Mouse (Mus musculus) right cerebral cortex, postnatal 25 days (tissue): ENCODE results near the gene Arhgef12.

ENCODE experiments used
- DNase-seq: peaks from one replicate; pipeline ENCODE4 v3.0.0; 2022

The Arhgef12 gene

DNA sequence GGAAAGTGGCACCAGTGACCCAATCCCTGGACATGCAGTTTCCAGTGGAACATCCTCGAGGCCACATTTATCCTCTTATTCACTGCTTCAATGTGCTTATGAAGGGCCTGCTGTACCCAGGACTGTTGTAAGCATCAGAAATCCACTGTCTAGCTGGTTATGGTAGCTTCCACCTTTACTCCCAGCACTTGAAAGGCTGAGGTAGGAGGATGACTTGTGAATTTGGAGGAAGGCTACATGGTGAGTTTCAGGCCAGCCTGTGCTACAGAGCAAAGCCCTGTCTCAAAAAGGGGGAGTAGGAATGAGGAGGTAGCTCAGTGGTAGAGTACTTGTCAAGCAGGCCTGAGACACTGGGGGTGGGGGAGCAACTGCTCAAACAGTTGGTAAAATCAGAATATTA, 1.0 kb upstream of the Arhgef12 start:
- no peak for DNase-seq

DNA sequence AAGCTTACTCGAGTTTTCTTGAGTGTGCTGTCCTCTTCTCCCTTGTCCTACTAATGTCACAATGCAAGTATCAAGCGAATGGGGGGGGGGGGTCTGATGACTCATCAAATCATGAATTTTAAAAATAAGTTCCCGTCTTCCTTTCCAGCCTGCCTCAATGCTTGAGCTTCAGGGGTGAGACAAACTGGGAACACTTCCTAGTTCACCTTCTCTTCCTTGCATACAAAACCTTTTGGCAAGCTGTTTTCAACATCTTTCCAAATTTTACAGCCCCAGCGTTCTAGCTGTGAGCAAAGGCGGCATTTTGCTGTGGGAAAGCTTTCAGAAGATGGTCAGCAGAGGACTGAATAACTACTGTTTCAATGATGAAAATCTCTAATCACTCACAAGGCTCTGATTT, 516 bp upstream of the Arhgef12 start:
- no peak for DNase-seq

DNA sequence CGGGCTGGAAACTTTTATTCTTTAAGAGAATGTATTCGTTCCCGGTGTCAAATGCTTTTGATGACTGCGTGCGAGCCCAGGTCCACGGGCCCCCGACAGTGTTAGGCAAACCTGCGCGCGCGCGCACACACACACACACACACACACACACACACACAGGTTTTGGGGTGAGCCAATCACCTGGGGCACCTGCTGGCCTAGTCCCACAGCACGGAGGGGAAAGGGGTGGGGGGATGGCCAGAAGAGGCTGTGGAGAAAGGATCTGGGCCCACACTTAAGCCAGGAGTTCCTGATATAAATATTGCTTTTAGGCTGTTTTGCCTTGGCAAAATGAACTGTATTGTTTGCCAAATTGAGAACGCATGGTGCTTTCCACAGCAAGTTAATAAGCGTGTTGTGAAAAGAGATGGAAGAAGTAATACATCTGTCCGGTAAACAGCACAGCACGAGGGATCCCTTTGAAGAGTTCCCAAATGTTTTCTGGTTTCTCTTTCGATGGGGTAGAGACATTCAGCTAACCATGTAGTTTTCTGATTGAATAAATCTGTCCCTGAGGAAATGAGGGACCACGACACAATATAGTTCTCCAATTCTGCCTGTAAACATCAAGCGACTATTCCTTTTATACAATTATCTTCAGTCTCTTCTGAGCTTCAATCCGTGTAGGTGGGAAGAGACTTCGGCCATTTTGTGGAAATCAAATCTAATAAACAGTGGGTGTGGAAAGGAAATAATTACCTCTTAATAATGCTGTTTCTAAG, 433 bp downstream of the Arhgef12 start:
- no peak for DNase-seq

DNA sequence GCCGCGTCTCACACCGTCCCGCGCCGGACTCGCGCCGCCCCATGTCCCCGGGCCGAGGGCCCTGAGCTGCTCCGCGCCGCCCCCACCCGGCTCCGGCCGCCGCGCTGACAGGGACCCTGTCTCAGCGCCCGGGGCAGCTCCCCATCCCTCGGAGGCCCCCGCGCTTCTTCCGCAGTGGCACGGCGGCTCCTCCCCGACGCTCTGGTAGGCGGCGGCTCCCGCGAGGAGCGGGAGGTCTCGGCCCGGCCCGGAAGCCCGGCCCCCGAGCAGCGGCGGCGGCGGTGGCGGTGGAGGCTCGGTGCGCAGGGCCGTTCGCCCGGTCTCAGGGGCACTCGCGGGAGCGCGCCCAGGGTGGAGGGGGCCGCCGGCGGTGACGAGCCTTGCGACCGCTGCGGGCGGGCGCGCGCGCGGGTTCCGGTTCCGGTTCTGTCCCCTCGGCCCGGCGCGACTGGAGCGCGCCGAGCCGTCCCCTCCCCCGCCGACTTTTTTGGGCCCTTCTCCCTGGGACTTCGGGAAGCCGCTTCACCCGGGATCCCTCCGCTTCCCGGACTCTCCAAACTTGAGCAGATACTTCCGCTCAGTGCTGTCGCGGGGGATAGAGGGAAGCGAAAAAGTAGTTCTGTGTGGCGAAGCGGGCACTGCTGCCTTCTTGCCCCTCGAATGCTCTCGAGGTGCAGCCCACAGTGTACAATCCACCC, 1.2 kb downstream of the Arhgef12 start:
- peak; percentile 89 for DNase-seq

DNA sequence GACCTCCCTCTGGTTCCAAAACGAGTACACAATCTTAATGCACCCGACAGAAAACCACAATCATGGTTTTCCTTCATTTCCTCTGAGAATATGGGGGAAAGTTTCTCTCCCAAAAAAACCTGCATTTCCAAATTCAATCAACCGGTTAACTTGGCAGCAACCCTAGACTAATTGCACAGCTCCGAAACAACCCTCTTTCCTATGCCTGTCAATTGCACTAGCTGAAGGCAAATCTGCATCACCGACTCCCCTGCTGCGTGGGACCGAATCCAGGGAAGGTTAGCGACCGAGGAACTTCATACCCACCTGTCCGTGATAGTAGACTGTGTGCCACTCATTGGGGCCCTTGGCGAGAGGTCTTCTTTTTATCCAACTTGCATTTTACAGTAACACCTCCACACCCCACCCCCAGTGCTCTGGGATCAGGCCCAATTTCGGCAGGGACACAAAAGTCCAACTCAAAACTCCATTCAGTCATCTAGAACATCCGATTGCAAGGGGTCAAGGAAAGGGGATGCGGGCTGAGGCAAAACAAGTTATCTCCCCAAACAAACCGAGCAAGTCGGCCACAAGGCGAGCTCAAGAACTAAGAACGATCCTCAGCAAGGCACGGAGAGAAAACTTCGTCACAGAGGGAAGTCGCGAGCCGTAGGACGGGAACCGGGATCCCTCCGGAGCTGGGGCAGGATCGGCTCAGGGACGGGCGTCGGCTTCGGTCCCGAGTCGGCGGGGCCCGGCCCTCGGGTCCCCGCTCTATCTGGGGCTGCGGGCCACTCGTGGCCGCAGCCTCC, 2.0 kb downstream of the Arhgef12 start:
- DNase-seq, result peak; percentile 23

DNA sequence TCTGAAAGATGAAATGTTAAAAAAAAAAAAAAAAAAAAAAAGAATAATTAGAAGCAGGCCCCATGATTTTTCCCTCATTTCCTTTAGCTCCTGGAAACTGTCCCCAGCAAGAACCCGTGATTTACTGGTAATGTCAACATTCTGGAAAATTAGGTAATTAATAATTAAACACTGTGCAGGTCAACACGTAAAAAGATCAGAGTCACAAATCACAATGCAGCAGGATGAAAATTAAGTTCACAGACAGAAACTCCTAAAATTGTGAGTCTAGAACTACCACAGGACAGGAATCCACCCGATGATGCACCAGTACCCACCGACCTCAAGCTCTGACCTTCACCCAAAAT, 2.5 kb downstream of the Arhgef12 start:
- DNase-seq, result no peak

DNA sequence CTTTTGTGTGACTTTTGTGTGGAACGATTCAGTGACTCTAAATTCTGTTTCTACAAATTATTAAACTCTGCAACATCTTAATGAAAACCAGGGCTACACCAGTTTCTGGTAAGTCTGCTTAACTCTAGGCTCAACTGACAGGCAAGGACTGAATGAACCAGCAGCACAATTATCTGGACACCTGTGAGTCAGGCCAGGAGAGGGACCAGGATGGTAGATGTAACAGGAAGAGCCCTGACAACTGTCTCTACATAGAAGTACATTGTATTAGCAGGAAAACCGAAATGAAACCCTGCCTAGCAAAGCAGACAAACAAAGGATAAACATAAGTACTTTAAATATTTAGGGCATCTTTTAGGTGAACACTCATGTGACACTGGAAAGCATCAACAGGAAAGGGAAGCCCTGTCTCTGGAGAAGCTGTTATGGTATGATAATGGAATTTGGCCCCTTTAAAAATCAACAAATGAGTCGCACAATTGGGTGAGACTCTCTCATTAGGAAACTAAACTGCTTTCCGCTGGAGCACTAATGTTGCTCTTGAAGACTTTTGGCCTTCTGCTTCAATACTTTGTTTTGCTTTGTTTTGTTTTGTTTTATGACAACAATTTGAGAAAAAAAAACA, 3.3 kb downstream of the Arhgef12 start:
- no peak for DNase-seq

DNA sequence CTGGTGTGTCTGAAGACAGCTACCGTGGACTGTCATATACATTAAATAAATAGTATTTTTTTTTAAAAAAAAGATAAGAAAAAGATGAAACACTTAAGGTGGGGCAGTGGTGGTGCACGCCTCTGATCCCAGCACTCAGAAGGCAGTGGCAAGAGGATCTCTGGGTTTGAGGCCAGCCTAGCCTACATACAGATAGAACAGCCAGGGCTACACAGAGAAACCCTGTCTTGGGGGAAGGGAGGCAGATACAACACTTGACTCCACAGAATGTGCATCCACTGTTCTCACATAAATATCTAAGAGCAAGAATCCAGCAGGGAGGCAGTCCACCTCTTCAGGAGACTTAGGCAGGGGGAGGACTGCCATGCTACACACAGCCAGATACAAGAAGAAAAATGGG, 4.1 kb downstream of the Arhgef12 start:
- DNase-seq, result no peak

DNA sequence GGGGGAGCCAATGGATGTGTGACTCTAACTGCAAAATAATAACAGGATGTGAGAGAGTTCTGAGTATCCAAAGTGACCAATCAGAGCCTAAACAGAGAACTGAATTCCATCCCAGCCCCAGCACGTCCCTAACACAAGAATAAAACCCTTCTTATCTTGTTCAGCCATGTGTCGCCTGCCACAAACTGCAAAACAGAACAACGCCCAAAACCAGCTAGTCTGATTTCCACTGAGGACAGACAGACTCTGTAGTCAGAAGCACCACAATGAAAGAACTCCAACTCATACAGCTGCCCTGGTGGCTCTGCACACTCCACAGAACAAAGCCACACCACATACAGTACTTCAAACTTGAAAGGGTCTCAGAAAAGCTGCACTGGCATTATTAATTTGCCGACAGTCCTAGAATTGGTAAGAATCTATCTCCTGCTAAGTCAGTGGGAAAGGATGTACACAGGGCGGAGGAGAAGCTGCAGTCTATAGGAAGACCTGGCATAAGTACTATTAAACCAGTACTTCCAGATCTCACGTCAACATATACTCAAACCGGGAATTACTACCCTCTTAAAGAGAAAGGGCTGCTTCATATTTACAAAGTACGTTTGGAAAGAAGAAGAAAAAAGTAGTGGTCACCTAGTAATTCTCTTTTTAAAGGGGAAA, 5.0 kb downstream of the Arhgef12 start:
- no peak for DNase-seq

DNA sequence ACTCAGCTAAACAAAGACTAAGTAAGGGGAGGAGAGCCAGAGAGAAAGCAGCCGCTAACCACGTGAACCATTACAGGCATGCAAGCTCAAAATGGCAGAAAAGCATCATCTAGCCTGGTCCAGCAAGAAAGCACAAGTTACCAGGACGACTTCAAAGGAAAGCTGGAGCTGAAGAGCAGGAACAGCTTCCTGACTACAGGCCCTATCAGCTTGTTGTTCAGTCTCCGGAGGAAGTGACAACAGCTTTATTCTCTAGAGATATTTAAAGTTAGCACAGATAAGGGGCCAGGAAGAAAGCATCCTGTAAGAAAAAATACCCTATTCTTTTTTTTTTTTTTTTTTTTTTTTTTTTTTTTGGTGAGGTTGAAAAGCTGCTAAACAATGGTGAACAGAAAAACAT, 8.1 kb downstream of the Arhgef12 start:
- no peak for DNase-seq

DNA sequence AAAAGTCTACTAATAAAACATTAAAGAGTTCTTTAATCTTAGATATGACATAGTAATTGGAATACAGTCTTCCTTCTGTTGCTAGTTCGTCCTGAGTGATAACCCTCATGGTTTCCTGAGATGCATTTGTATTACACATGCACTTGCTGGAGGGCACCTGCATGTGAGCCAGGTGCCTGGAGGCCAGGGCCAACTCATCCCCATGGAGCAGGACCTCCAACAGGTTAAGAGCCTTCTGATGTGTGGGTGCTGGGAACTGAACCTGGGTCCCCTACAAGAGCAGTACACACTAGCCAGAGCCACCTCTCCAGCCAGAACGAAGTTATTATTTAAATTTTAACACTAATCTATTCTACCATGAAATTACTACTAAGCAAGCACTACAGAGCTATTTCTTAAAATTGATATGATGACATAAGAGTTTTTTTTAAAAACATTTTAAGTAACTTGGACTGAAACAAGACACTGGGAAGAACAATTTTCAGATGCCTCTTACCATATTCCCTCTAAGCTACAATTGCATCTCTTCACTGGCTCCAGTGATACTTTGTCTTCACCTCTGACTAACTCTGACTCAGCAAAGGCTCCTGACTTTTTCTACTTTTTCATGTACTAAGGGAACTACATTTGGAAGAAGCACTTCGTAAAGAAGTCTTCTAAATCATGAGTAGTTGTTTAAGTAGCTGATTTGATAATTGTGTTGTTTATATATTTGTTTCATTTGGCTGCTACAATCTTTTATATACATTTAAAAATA, 9.1 kb downstream of the Arhgef12 start:
- DNase-seq, result no peak

DNA sequence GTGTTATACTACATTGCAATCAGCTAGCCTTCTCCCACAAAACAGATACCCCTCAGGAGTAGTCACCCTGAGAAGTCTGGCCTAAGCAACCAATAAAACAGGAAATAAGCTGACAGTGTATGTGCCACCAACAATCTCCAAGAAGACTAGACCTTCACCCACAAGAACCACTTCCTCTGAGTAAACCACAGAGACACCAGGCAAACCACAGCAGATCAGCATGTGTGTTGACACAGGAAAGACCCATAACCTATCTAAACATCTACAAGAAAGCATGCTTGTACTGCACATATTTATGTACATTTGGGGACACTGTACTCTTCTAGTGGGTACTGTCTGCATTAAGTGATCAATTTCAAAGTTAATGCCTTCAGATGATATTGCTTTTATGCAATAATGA, 10.7 kb downstream of the Arhgef12 start:
- no peak for DNase-seq

DNA sequence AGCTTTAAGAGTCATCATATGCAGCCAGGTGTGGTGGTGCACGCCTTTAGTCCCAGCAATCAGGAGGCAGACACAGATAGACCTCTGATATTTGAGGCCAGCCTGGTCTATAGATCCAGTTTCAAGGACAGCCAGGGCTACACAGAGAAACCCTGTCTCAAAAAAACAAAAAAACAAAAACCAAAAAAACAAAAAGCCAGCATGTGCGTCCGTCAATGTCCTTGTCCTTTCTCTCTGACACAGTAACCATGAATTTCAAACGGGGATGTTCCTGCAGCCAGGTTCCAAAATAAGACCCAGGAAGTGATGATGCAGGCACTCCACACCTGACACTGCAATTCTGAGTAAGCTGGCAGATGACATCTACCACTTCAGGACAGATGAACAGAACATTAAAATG, 12.2 kb downstream of the Arhgef12 start:
- no peak for DNase-seq

DNA sequence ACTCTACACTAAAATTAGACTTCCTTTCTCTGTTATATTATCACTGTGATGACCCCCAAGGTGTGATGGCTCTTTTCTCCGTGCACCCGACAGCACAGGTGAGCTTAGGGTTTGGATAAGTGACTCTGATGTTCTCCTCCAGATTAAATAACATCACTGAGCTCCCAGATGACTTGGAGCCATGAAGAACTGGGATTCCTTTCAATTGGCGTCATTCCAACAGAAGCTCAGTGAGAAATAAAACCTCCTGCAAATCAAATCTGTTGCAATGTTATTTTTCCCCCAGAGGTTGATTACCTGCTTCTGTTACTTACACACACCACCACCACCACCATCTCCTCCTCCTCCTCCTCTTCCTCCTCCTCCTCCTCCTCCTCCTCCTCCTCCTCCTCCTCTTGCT, 13.2 kb downstream of the Arhgef12 start:
- DNase-seq, result no peak

DNA sequence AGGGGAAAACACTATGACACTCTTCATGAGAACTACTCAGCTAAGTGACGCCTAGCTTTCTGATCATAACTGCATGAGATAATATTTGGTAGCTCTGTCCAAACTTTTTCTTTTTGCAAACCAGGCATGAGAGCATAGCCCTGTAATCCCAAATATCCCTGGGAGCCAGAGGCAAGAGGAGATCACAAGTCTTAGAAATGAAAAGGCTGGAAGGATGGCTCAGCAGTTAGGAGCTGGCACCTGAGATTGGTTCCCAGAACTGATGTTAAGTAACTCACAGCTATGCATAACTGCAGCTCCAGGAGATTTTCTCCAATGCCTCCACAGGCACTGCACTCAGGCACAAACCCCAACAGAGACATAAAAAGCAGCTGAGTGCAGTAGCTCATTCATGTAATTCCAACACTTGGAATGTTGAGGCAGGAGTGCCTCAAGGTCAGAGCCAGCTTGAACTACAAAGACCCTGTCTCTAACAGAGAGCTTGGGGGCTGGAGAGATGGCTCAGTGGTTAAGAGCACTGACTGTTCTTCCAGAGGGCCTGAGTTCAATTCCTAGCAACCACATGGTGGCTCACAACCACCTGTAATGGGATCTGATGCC, 21.3 kb downstream of the Arhgef12 start:
- no peak for DNase-seq

DNA sequence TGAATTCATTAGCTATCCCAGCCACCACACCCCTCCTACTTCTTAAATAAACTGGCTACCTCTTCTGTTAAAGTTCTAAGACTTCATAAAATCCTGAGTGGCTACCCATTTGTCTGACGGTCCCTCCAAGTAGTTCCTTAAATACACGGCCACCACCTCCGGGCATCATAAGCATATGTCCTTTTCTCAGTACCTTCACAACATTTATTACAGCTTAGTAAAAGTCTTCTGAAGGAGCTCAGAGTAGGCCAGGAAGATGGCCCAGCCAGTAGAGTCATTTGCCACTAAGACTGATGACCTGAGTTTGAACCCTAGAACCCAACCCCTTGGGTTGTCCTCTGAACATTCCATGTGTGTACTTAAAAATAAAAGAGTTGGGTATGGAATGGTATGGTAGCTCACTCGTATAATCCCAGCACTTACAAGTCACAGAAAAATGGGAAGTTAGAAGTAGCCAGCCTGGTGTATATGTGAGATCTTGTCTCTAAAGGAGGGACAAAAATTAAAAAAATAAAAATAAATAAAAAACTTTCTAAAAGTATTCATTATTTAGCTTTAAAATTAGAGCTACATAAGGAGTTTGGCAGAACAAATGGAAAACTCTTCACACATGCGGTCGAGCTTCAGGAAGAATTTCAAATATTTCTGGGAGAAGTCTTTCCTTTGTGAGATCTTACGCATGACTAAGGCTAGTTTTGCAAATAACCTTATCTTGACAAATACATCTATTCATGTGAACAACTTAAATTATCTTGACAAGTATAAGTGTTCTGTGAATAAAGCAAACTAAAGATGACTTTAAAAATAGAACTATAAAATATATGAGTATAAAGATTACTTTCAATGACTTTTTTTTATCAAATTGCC, 22.3 kb downstream of the Arhgef12 start:
- no peak for DNase-seq

DNA sequence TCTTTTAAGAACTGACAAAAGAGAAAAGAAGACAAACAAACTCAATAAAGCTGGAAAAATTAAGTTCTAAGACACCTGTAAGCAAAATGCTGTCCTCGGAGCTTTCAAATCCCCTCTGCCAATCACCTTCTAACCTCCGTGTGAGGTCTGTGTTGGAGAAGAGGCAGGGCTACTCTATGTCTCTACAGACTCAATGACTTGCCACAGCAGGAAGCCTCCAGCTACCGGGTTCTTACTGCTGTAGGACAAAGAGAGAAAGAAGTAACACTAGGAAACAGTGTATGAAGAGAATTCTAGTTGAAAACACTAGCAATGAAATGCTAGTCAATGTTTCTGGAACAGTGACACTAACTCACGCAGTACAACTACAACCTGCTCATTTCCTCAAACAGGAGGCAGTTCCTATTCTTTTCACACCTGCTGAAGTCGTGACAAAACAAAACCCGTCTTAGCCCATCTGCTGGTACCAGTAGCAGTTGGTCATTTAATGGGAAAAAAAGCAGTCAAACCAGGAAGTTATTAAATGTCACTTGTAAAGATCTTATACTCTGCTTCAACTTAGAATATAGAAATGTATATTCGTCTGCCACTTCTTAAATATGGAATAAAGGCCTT, 23.5 kb downstream of the Arhgef12 start:
- no peak for DNase-seq

DNA sequence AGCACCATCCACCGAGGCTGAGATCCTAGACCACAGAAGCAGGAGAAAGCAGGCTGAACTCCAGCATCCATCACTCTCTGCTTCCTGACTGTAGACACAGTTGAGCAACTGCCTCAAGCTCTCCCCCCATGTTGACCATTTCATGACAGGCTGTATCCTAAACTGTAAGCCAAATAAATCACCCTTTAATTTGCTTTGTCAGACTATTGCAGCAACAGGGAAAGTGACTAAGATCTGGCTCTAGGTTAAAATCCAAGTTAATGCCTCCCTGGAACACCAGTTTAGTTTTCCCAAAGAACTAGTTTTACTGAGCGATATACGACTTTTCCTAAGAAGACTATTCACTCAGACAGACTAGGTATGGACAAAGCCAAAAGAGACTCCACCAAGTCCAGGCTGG, 28.3 kb downstream of the Arhgef12 start:
- no peak for DNase-seq

DNA sequence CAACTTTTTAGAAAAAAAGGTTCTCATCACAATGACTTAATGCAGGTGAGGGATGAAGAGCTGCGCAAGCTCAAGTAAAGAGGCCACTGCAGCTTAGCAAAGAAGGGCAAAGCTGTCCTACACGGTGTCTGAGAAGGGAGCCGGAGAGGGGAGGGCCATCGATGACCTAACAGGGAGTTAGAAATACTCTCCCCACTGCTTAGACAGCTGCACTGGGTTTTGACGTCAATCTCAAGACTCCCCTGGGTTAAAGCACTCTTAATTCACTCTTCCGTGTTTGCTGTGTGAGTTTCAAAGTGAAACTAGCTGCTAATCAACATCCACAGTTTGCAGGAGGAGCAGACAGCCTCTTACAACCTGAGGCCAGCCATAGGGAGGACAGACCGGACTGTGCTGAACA, 30.9 kb downstream of the Arhgef12 start:
- no peak for DNase-seq

DNA sequence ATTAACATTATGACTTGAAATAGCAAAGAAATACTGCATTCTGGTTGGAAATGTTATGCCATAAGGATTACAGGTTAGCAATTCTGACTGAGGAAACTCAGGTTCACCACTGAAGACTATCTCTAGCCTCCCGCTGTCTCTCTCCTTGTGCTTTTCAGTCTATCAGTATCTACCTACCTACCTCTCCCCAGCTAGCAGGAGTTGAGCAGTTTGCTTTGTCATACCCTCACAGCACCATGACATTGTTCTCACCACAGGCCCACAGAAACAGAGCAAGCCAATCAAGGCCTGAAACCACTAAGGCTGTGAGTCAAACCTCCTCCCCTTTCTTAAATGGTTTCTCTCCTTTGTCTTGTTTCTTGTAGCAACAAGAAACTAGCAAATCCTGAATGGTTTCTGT, 32.4 kb downstream of the Arhgef12 start:
- DNase-seq, result no peak
